Mouse (Mus musculus) layer of hippocampus, adult 11-12 months (tissue): ENCODE measurements at regions not wholly inside any gene's neighbourhood (a gene's known extent, or its start where the extent isn't known, plus 50 kb on each side); places are given as distances from the start of the nearest gene placed in this dataset.
A peak's percentile ranks its signal among the peaks of the same experiment; 100 is the strongest.

Experiments used
- DNase-seq: peaks from one replicate; pipeline ENCODE4 v3.0.0; 2022; ENCODE audit warnings: low spot score

GRCm38 (mm10) chr1:3012530-3012929 lies 1795.2 kb upstream of the Gm37988 start:
- no peak for DNase-seq

GRCm38 (mm10) chr1:3062759-3063158 lies 1744.9 kb upstream of the Gm37988 start:
- DNase-seq, result no peak

- DNase-seq, result no peak
Measured at GRCm38 (mm10) chr1:3094375-3094774, 1713.3 kb upstream of the Gm37988 start.

GRCm38 (mm10) chr1:3094910-3095309 lies 1712.8 kb upstream of the Gm37988 start:
- DNase-seq, result no peak

- no peak for DNase-seq
Measured at GRCm38 (mm10) chr1:3113564-3113963, 1694.1 kb upstream of the Gm37988 start.

GRCm38 (mm10) chr1:3119498-3120391 lies 1687.9 kb upstream of the Gm37988 start:
- no peak for DNase-seq

GRCm38 (mm10) chr1:3120392-3120690 lies 1687.4 kb upstream of the Gm37988 start:
- DNase-seq, result no peak

- peak; percentile 17 for DNase-seq
Measured at GRCm38 (mm10) chr1:3121288-3121687, 1686.4 kb upstream of the Gm37988 start.

- DNase-seq, result no peak
Measured at GRCm38 (mm10) chr1:3121745-3122144, 1685.9 kb upstream of the Gm37988 start.
